Mouse (Mus musculus) embryonic fibroblast, embryonic 13.5 days (primary cell): ENCODE data around the gene Atxn1l.

ENCODE experiments used
- CTCF ChIP-seq: IDR thresholded peaks from 2 replicates; pipeline ENCODE4 v1.5.1; 2011; ENCODE audit warnings: mild to moderate bottlenecking, control low read depth, low read length, moderate library complexity, borderline replicate concordance; ENCODE audit not compliant: insufficient read depth
- POLR2A ChIP-seq: IDR thresholded peaks from 2 replicates; pipeline ENCODE4 v1.6.1; 2011; ENCODE audit warnings: low read depth, mild to moderate bottlenecking, control low read depth, low read length, moderate library complexity

GRCm38 (mm10) chr8:109698477-109698876 lies 39.1 kb downstream of the Atxn1l start:
- TF ChIP-seq POLR2A (no peak), CTCF (no peak)
